Mouse (Mus musculus): ENCODE measurements at regions not wholly inside any gene's neighbourhood (a gene's known extent, or its start where the extent isn't known, plus 50 kb on each side); places are given as distances from the start of the nearest gene placed in this dataset.
"Not testable (repeated sequence)": the region's sequence is repeated elsewhere in the genome, so short reads cannot be mapped to it uniquely, and the experiment has no call there.

GRCm38 (mm10) chr17:85886237-85886636 is 198.2 kb upstream of the Six2 start:
- no peak for DNase-seq (ENCODE audit: low spot score in 2 of 2)

- no peak for DNase-seq (ENCODE audit: low spot score in 2 of 2)
These were observed 193.6 kb upstream of the Six2 start for GRCm38 (mm10) chr17:85881636-85882170.

- no peak for DNase-seq (ENCODE audit: low spot score in 2 of 2)
These were observed 193.0 kb upstream of the Six2 start for GRCm38 (mm10) chr17:85881046-85881445.

GRCm38 (mm10) chr17:85877426-85877825 is 189.4 kb upstream of the Six2 start:
- peak in 1 of 2 experiments; percentile 8 for DNase-seq (ENCODE audit: low spot score in 2 of 2)

- DNase-seq (ENCODE audit: low spot score in 2 of 2), result no peak
These were observed 188.8 kb upstream of the Six2 start for GRCm38 (mm10) chr17:85876853-85877252.

GRCm38 (mm10) chr17:85873853-85874586 is 185.9 kb upstream of the Six2 start:
- no peak for DNase-seq (ENCODE audit: low spot score in 2 of 2)

GRCm38 (mm10) chr17:85872903-85873413 is 184.9 kb upstream of the Six2 start:
- DNase-seq (ENCODE audit: low spot score in 2 of 2), result no peak

- DNase-seq (ENCODE audit: low spot score in 2 of 2), result no peak
These were observed 182.3 kb upstream of the Six2 start for GRCm38 (mm10) chr17:85870406-85870805.

GRCm38 (mm10) chr17:85869179-85869578 is 181.1 kb upstream of the Six2 start:
- no peak for DNase-seq (ENCODE audit: low spot score in 2 of 2)

- DNase-seq (ENCODE audit: low spot score in 2 of 2), result no peak
These were observed 180.0 kb upstream of the Six2 start for GRCm38 (mm10) chr17:85867945-85868616.

- no peak for DNase-seq (ENCODE audit: low spot score in 2 of 2)
These were observed 178.5 kb upstream of the Six2 start for GRCm38 (mm10) chr17:85866581-85866980.

GRCm38 (mm10) chr17:85865940-85866339 is 177.9 kb upstream of the Six2 start:
- no peak for DNase-seq (ENCODE audit: low spot score in 2 of 2)

GRCm38 (mm10) chr17:85861328-85861727 is 173.3 kb upstream of the Six2 start:
- DNase-seq (ENCODE audit: low spot score in 2 of 2), result no peak

GRCm38 (mm10) chr17:85860797-85861196 is 172.7 kb upstream of the Six2 start:
- no peak for DNase-seq (ENCODE audit: low spot score in 2 of 2)

- no peak for DNase-seq (ENCODE audit: low spot score in 2 of 2)
These were observed 172.0 kb upstream of the Six2 start for GRCm38 (mm10) chr17:85859926-85860707.

- no peak for DNase-seq (ENCODE audit: low spot score in 2 of 2)
These were observed 170.4 kb upstream of the Six2 start for GRCm38 (mm10) chr17:85858516-85858915.

GRCm38 (mm10) chr17:85857705-85858472 is 169.8 kb upstream of the Six2 start:
- DNase-seq (ENCODE audit: low spot score in 2 of 2), result no peak

- not testable (repeated sequence) for DNase-seq (ENCODE audit: low spot score in 2 of 2)
These were observed 168.8 kb upstream of the Six2 start for GRCm38 (mm10) chr17:85856894-85857293.

GRCm38 (mm10) chr17:85853156-85853555 is 165.1 kb upstream of the Six2 start:
- no peak for DNase-seq (ENCODE audit: low spot score in 2 of 2)

- DNase-seq (ENCODE audit: low spot score in 2 of 2), result no peak
These were observed 160.5 kb upstream of the Six2 start for GRCm38 (mm10) chr17:85848526-85848925.

GRCm38 (mm10) chr17:85847756-85848155 is 159.7 kb upstream of the Six2 start:
- DNase-seq (ENCODE audit: low spot score in 2 of 2), result no peak

All from spleen, postnatal 36 days (tissue).